Mouse (Mus musculus) gonadal fat pad, adult 2 months (tissue): ENCODE results near the gene Dgkq. TPM values are rescaled to one million over a fixed set of nuclear protein-coding genes. Genes with fewer than 3 reads are reported as not detected.

Experiments used
- DNase-seq: peaks from one replicate; pipeline ENCODE4 v3.0.0-alpha.2; 2012; ENCODE audit warnings: low read depth
- polyA plus RNA-seq: library from polyadenylated mRNA; depleted of rRNA; stranded (reverse); fragments of >200 nt; gene quantifications from 2 replicates; pipeline ENCODE4 v1.2.3, GENCODE M21; 2012

Dgkq gene
- polyA plus RNA-seq, 1 experiment = 22.1 TPM

DNA sequence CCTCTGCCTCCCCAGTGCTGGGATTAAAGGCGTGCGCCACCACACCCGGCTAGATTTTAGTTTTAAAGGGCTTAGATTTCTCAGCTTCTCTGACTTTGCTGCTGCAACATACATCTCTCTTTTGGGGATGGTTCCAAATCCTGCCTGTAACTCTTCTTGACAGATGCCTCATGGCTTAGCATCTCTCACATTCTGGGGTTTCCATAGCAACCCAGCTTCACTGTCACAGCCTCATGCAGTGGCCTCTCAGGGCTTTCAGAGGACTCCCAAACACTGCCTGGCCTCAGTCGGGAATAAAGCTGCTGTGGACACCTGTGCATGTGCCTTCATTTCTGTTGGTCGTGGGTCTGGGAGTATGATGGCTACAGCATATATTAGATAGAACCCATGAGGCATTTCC is 19.6 kb upstream of the Dgkq start:
- DNase-seq = no peak

DNA sequence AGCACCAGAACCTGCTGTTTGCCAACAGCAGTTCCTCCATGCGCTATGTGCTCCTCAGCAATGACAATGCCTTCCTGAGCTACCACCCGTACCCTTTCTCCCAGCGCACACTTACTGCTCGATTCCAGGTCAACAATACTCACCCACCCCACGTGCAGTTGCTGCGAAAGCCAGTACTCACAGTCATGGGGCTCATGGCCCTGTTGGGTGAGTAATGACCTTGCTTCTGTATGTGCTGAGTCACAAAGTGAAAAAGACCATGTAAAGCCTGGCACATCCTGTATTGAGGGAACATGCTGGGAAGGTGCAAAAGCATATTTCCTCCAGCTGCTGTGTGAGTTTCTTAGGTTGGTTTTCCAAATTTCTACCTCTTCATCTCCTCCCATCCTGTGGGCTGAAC is 11.4 kb upstream of the Dgkq start:
- no peak for DNase-seq

DNA sequence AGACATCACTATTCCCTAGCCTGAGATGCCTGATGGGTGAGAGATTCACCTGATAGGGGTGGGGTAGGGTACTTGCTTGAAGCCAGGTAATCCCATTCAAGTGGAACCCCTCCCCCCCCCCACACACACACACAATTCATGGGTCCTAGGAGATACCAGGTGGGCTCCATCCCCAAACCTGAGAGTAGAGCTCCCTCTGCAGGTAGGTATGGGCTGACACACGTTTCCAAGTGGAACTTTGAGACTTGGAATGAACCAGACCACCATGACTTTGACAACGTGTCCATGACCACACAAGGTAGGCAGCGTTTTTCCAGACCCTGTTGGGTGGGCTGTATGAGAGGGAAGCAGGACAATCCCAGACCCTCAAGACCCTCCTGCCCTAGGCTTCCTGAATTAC is 10.4 kb upstream of the Dgkq start:
- DNase-seq = no peak

DNA sequence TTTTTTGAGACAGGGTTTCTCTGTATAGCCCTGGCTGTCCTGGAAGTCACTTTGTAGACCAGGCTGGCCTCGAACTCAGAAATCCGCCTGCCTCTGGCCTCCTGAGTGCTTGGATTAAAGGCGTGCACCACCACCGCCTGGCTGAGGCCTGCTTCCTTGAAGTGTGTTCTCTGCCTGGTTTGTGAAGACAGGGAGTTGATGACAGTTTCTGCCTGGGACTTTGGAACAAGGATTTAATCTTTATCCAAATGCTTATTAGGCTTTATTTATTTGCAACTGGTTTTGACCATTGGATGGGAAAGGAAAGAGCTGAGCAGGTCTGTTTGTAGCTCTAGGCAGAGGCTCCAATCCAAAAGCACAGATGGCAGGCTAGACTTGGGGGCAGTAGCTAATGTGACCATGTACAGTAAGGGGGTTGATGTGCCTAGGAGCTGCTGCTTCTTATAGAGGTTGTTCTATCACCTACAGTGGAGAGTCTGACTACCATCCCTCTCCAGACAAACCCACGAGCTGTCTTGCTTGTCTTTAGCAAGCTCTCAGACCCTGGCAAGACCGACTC is 8.9 kb upstream of the Dgkq start:
- DNase-seq = no peak

DNA sequence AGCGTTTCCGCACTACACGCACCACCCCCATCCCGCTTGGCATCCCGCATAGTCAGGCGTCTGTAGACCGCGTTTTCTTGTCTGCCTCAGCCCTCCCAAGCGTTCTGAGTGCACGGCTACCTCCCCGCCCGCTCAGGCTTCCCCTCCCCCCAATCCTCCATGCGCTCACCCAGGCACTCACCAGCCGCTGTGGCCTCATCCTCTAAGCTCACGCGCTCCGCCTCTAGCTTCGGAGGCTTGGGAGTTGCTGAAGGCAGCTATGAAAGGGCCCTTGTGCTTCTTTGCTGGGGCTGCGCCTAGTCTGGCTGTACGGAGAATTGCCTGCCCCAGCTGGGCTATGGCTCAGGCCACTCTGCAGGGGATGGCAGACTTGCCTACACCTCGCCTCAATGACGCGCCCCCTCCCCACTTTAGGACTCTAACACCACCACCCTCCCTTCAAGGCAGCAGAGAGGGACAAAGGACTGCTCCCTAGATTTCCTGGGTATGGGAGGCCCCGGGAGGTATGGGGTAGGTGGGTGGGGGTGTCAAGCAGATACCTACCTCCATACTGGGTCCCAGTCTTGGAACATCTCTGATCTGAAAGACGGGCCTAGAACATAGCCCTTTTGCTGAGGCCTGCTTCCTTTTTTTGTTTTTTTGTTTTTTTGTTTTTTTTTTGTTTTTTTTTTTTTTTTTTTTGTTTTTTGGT is 8.3 kb upstream of the Dgkq start:
- DNase-seq = no peak

DNA sequence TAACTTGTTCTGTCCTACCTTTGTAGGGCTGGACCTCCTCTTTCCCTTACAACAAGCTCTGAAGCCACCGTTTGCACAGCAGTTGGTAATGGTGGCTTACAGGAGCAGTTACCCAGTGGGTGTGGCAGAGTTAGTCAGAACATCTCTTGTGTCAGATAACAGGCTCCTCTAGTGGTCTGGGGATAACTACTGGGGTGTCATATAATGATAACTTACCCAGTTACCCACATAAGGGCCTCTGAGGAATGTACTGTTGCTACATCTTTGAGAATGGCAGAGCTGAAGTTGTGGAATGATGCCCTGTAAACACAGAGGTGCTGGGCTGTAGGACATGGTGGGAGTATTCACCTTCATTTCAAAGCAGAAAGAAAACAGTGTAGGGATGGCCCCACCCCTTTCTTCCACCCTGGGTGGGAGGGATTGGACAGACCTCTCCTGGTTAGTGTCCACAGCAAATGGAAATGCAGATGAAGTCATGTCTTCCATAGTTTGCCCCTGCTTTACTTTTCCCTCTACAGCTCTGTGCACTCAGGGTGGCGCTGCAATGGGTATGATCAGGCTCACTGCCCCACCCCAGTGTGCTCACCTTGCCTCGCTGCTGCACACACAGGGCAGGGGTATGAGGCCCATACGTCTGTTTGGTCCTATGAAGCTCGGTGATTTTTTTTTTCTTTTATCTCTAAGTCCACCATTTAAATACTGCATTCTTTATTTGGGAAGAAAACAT is 7.5 kb upstream of the Dgkq start:
- no peak for DNase-seq

DNA sequence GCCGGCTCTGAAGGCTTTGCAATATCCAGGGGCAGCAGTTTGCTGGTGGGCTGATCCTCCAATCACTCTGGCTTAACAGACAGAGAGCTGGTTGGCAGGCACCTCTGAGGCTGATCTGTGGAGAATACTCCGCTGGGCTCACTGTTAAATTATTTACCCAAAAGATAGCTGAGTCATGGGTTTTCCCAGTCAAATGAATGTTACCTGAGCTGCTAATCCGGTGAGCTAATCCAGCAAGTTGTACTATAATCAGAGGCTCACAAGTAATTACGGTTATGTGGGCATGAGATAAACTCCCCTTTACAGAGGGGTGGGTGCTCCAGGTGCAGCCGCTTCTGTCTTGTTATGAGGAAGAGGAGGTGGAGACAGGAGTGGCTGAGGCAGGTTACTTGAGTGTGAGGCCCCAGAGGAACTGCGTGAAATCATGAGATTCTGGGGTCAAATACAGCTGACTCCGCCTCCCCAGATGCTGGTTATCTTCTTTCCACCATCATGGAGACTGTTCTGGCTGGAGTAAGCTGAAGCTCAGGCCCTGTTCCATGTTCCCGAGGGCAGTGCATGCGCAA is 5.9 kb upstream of the Dgkq start, which contains the start of gene Slc26a1:
Slc26a1 (minus strand) TSS at position 319 of the 566 bp plus-strand sequence.
- DNase-seq = no peak

DNA sequence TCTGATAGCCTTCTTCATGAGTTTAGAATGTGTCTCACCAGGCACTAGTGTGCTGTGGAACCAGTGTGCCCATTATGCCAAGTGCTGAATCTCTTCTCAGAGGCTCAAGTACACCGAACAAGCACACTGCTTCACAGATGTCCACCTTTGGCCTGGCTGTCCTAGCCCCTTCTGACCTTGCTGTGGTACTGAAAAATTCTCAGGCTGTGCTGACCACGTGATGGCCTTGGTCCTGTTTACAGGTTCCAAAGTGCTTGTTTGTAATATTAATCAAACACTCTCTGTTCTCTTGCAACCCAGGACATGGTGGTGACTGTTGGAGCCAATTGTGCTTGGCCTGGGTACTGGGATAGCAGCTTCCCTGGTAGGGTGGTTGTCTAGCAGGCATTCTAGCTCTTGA is 5.2 kb upstream of the Dgkq start:
- DNase-seq = no peak

DNA sequence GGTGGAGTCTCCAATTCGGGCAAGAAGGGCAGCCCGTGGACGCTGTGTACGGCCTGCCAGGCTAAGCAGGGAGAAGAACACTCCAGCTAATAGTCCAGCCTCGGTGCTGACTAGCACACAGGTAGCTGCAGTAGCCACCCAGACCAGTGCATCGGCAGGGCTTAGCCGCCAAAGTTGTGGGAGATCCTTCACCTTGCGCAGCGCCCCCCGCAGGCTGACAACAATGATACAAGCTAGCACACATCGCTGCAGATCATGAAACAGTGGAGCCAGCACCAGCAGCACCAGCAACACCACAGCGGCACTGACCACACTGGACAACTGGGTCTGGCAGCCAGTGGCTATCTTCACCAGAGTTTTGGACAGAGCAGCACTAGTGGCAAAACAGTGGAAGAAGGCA is 2.3 kb upstream of the Dgkq start:
- DNase-seq = no peak

DNA sequence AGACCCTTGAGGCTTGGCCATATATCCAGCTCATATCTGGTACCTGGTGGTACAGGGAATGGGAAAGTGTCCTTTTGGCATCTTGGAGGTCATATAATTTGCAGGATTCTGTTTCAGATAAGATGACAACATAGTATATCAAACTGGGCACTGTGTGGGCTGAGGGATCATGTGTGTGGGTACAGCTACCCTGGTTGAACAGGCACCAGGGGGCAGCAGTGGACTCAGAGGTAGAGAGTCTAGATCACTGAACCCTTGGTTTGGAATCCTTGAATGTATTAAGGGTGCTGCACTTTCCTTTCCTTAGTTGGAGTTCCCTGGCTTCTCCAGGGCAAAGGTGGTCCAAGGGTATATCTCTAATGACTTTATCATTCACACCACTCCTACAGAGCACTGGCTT is 1.3 kb upstream of the Dgkq start:
- DNase-seq = no peak

DNA sequence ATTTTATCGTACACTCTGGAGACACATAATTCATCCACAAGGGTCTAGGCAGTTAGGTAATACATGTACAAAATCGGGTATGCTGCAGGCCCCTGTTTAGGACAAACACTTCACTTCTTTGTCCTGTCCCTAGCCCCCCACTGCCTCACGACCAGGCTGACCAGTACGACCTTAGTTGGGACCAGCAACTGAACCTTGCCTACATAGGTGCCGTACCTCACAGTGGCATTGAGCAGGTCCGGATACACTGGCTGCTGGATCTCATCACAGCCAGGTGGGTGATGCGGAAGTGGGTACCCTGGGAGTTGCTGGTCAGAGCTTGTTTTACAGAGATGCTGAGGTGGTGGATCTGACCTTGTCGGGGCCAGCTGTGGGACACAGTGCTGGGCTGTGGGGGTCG is 514 bp upstream of the Dgkq start:
- no peak for DNase-seq

DNA sequence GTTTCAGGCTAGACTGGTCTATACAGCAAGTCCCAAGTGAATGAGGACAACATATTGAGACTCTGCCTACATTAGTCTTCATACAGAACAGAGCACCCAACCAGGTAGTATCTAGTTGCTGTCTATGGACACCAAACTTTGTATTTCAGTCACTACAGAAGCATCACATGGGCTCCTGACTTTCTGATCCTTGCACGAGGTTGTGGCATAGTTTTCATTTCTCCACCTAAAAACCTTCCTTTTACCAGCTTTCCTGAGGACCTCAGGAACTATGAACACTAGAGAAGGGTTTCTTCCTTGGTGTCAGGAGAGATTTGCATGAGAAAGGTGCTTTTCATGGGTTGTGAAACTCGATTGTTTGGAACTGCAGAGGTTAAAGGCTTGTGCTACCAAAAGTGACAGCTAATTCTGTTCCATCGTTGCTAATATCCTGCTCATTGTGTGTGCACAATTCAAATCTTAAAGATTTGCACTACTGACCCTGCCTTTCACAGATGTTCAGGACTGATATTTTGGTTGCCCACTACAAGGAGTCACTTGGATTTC is 1.0 kb downstream of the Dgkq start:
- DNase-seq = no peak

DNA sequence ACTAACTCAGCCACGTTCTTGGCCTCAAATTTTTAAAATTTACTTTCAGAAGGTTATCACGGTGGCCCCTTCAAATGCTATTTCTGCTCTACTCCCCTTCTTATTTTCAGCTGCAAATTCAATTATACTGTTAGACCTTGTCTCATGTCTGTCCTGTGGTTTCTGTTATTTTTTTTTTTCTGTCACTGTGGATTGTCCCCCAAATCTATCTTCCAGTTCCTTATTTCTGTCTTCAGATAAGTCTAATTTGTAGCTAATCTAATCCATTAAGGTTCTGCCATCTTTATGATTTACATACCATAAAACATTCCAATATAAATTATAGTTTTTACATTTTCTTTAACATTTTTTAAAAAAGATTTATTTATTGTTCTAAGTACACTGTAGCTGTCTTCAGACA is 2.1 kb downstream of the Dgkq start:
- DNase-seq = no peak

DNA sequence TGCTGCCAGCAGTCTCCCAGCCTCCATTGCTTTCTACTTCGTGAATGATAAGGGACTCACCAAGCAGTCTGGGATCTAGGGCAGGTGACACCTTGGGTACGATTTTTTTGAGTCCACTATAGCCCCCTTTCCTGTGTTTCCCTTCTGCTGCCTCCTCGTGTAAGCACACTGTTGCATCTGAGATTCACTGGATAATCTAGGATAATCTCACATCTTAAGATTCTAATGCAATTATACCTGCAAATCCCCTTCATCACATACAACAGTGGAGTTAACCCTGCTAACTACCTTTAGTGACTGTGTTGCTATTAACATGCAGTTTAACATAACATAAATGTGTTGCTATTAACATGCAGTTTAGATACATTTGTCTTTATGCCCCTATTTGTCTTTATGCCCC is 4.4 kb downstream of the Dgkq start:
- DNase-seq = no peak

DNA sequence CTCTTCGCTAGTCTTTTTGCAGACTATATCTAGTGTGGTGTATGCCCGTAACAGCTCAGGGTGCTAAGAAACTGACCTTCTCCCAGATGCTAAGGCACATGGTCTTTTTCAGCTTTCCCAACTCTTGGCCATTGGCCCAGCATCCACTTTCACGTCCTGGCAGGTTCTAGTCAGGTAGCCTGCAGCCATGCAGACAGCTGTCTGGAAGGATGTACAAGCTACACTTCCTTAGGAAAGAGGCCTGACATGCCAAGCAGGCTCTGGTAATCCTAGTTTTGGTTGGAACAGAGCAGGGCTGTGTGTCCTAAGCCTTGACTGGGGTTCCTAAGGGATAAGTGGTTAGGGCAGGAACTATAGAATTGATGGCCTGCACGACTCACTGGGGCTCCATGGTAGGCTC is 6.7 kb downstream of the Dgkq start:
- peak; percentile 74 for DNase-seq

DNA sequence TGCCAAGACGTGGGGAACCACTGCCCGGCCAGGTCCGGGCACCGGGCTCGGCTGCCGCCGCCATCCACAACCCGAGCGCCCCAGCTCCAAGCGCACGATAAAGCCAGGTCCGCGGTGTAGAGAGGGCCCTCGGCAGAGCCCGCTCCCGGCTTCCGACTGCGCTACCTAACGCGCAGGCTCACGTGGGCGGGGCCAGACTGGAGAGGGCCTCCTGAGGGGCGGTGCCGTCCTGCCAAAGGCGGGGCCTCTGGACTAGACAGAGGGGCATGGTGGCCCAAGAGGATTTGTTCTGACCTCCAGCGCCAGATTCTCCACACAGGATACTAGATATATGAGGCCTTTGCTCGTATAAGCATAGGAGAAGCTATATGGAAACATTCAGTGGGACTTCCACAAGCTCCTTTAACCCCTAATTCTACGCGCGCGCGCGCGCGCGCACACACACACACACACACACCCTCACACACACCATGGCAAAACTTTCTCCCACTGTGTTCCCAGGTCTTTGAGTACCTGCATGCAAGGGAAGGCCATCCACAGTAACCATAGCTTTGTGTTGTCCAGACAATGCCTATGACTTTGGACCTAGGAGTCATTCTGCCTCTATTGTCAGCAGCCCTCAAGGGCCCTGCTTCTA is 8.7 kb downstream of the Dgkq start:
- no peak for DNase-seq

DNA sequence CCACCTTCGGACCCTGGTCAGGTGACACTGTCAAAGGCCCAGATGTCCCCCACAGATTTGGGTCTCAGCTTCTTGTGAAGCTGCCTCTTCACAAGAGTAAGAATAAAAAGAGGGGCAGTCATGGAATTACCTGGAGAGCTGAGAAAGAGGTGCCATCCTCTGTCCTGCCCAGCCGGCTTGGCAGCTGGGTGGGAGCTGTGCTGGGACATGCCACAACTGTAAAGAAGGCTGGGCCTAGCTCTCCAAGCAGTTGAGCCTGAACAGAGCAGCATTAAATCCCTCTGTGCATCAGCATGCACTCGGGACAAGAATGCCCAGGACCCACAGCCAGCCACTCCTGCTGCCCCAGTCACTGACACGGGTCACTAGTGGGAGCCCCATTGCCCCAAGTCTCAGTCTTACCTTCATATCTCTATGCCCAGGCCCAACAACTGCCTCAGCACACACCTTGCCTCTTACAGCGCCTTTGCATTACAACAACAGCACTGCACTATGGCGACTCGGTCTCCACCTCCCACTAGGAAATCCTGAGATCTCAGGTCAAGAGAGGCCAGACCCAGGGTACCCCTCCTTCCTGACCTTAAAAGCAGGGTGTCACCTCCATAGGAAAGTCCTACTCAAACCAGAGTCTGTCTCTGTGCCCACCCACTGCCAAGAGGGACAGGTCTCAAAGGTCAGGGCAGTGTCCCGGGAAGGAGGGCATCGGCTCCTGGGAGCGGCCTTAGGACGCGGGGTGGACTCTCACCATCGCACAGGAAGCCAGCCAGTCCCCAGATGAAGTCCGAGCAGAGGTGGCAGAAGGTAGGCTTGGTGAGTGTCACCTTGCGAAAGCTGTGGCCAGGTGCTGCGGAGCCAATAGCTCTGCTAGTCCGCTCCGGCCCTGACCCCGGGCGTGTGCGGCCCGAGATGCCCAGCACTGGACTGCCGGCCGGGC is 9.5 kb downstream of the Dgkq start, which contains the start of gene Idua:
Idua (plus strand) TSS at position 634 of the 934 bp plus-strand sequence.
- no peak for DNase-seq

DNA sequence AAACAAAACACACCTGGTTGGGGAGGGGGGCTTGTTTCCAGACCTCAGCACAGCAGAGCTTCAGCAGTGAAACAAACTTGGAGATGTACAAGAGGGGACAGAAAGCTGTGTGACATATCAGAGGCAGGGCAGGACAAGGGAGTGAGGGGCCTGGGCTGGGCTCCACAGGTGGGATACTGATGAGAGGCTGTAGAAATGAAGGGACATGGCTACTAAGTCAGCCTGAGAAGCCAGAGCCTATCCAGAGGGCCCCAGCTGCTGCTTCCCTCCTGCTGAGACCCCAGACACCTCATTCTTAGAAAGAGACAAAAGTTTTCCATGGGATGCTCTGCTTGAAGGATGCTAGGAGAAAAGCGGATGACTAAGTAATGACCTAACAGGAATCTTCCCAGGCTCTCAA is 10.9 kb downstream of the Dgkq start:
- DNase-seq = no peak

DNA sequence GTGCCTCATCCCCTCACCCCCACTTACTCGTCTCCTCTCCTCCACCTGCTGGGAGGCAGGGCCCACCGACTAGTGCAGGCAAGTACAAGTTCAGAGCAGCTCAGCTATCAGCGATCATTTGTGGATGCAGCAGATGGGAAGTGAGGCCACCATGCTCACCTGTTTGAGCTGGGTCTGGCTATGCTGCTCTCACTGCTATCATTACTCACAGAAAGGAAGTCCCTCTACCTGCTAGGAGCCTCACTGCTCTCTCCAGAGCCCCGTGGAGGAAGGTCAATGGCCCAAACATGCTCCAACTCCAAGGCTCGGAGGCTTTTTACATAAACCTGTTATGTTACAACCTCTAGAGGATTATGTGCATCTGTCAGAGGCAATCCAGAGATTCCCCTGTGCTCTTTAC is 12.1 kb downstream of the Dgkq start:
- no peak for DNase-seq

DNA sequence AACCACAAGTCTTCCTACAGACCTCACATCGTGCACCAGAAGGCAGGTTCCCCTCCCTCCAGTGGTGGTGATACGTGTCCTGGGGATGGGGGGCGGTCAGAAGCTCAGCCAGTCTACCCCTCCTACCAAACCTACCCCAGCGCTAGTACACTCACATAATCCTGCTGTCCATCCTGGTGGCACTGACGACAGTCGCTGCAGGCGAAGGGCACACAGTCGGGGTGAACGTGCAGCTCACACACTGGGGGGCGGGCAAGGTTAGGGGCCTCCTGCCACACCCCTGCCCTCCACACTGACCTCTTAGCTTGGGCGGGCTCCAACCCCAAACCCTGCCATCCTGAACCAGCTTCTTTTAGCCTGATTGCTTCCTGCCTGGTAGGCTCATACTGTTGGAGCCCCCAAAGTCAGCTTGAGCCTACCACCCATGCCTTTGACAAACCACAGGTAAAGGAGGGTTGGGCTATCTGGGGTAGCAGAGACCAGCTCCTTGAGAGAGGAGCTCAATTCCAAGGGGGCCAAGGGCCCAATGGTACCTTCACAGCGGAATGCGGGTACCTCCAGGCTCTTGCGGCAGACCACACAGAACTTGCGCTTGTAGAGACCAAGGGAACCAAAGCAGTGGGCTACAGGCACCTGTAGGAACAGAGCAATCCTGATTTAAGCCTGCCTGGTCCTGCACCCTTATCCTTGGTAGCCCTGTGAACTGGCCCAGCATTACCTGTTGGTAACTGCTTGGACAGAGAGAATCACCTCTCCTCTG is 13.4 kb downstream of the Dgkq start:
- no peak for DNase-seq
